Mouse (Mus musculus): Measurements from ENCODE around the gene Serpina3b.
"Not testable (repeated sequence)": the region's sequence is repeated elsewhere in the genome, so short reads cannot be mapped to it uniquely, and the experiment has no call there.

Serpina3b gene

DNA sequence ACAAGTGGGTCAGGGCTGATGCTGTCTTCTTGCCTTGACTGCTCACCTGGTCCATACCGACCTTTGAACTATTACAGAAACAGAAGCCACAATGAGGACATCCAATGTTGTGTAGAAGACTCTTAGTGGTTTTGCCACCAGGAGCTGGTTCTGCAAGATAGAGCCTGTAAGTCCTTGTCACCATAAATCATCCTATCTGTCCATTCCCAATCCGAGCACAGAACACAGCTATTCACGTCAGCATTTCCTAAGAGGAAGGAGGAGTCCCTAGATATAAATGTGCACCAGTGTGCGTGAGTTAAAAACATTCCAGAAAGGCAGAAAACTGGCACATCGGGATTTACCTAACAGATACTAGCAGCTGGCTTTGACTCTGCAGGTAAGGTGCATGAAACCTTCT, at the start of gene Serpina3b:
TSS of gene Serpina3b (plus strand) at position 301 of the 400 bp plus-strand sequence.
- no peak for DNase-seq

DNA sequence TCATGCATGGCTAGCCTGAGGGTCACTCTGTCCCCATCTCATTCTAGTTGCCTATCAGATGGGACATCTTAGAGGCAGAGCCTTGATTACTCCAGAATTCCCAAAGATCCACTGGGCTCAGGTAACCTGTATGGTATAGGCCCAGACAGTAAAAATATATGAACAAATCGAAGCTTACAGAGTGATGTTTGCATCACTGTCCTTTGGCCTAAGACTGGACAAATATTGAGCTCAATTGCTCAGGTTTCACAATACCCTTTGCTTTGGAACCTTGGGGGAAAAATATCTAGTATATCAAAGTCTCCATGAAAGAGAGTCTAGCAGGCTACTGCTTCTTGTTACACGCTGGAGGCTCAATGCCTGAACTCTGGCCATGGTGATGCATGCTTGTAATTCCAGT, 37.7 kb upstream of the Serpina3b start:
- no peak for DNase-seq

DNA sequence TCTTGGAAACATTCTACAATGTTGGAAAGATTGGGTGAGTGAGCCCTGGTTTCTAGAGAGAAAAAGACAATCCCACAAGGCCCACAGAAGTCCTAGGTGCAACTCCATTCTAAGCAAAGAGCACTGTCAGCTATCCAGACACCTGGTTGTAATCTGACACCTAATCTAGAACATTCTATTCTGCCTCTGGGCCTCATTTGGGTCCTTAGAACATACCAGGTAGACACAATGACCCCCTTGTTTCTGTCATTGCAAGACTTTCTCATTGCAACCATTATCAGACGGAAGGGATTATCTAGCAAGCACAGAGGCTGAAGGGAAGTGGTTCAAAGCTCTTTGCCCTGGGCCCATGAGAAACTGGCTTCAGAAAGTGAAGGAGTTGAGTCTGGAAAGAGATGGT, 36.5 kb upstream of the Serpina3b start:
- DNase-seq, result no peak

DNA sequence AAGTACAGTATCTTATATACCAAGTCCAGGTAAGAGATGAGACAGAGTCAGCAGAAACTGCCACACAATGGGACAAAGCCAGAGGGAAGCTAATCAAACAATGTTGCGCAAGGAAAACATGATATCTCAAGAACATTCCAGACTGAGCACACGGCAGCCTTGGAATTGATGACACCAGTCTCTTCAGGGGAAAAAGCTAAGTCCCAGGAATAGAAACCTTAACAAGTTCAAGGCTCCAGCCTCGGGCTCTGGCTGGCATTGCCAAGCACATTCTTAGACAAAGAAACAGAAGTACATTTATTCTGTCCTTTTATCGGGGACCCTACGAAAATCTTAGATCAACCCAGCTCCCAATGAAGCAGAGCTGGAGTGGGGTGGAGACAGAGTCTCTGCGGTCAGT, 27.0 kb upstream of the Serpina3b start, which contains the start of gene Serpina5:
TSS of gene Serpina5 (plus strand) at position 346 of the 400 bp plus-strand sequence.
- DNase-seq, result no peak

DNA sequence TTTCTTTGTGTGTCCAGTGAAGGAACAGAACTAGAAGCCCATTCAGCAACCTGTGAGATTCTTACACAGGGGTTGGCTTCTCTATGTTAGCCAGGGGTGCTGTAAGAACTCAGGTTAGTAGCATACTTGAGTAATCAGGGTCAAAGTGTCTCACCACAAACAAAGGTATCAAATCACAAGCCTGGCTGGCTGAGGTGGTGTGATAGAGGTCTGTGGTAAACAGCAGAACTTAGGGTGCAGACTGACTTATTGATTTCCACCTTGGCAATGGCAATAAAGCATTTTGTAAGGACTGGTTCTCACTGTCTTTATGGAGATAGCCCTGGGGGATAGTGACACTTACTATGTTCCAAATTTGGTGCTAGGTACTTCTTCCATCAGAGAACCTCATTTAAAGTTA, 21.9 kb upstream of the Serpina3b start:
- DNase-seq, result no peak

DNA sequence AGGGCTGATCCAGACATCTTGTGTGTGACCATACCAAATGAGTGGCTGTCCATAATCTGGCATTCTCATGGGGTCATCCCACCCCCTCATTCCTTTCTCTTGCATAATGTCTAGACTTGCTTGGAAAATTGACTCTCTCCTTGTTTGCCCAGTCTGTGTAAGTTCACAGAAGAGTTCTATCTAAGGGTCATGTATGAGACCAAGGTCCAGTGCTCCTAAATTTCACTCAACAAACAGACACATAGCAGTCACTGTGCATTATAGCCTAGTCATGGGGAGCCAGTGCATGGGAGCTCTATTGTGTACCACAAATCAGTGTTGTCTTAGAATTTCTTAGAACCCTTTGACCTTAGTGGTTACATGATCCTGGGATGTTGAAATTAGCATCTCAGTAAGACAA, 20.9 kb upstream of the Serpina3b start:
- DNase-seq, result no peak

DNA sequence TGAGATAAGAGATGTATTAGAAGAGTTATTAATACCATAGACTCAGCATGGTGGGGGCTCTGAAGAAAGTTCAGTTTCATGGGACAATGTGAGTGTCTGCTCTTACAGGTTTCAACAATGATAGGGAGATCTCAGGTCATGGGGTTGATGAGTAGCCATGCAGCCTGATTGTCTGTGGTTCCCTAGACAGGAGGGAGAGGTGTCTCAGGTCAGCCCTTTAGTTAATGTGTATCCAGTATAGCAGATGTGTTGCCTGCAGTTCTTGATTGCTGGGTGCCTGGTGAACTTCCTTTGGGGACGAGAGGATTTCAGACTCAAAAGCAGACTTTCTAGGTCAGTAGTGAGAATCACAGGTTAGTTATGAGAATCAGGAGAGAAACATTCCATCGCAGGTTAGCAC, 19.3 kb upstream of the Serpina3b start:
- no peak for DNase-seq

DNA sequence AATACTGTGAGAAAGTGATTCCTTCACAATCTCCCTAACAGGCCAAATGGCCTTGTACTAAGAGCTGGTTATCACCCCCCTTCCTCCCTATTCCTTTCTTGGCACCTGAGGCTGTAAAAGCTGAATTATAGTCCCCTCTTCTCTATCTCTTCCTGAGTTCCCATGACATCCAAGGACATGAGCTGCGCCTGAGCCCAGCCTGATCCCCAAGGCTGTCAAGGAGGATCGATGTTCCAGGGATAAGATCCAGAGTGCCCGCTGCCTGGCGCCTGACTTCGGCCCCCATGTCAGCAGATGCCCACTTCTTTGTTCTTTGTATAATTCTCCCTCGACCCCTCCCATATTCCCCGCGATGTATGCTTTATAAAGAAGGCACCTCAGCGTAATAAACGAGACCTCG, 15.5 kb upstream of the Serpina3b start, which contains the start of gene Serpina3a:
TSS of gene Serpina3a (plus strand) at position 392 of the 400 bp plus-strand sequence.
- DNase-seq, result not testable (repeated sequence)

DNA sequence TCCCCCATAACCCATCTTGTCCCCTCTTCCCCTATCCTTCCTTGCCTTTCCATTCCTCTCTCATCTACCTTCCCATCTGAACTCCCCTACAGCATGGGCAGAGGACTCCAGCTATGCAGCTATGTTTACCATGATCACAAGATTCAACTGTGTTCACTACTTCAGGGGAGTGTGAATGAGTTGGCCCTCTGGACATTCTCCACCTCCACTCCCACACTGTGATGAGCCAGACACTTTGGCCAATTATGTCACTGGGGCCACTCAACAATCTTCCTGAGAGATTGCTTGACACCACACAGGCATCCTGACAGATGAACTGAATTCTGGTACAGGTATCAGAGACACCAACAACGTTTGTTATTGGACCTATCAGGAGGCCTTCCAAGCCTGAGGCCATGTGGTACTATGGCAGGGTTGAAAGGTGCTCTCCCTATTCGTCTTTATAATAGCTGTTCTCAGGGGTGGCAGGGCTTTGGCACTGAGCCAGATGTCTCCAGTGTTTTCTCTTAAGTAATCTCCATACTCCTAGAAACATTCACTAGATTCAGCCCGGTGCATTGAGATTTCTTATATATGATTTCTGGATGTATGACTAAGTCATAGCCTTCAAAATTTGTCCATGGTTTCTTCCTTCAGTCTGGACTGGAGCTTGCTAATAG, 12.7 kb upstream of the Serpina3b start:
- DNase-seq, result no peak

DNA sequence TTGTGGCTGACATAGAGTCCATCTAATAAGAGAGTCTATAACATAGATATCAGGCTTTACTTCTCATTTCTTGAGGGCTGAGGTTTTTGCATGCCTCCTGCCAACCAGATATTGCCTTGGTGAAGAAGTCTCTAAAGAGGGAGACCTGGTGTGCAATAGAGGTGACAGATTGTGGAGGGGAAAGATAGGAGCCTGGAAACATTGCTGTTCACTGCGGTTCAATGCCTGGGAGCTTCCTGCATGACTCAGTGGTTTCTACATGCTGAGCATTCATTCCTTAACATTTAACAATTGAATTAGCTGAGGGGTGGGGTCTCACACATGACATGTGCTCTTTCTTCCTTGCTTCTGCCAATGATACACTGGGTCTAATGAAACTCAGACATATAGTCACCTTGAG, 4.7 kb upstream of the Serpina3b start:
- DNase-seq, result no peak

DNA sequence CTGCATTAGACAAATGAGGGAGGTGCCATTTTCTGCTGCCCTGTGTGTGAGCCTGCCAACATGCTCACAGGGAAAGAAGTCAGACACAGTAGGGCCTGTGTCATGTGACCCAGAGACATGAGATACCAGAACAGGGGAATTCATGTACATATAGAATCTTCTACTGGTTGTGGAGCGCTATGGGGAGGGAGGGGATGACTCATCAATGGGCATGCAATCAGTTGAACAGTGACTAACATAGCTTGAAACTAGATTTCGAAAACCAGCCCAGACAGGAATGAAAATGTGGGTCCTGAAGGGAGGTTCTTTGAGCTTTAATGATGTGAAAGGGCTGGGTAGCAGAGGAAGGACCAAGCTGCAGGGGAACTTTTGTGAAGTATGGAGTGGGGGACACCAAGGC, 3.8 kb upstream of the Serpina3b start:
- DNase-seq, result no peak

DNA sequence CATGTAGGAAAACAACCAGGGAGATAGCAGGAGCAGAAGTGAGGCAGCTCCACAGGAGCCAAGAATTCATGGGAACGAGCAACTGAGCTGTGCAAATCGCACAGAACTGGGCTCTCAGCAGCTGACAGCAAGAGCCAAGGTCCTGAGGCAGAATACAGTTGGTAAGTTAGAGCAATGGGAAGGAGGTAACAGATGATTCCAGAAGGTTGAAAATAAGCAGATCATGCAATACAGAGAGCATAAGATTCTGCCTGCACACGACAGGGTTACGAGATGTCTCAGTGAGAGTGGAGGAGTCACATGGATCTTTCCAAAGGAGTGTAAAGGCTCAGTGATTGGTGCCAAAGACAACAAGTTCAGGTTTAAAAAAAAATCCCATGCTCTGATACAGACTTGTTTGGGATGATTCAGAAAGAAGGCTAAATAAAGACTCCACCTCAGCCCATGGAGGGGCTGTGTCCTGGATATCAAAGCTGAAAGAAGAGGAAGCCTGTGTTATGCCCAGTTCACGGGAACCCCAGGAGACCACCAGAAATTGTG, 2.7 kb upstream of the Serpina3b start:
- DNase-seq, result no peak

DNA sequence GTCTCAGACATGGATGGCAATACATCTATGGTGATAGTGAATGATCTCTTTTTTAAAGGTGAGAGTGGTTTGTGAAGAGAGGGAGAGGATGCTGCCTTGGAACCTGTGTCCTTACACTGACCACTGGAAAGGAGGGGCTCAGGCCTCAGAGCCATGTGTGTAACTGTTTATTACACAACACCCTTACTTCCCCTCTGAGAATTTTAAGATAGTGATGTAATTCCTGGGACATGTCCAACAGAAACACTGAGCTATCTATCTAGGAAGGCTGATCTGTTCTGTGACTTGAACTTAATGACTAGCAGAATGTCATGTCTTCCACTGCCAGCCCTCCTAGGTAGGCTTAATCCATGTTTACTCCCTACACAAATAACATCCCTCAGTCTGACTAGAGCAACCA, 3.2 kb downstream of the Serpina3b start:
- no peak for DNase-seq

DNA sequence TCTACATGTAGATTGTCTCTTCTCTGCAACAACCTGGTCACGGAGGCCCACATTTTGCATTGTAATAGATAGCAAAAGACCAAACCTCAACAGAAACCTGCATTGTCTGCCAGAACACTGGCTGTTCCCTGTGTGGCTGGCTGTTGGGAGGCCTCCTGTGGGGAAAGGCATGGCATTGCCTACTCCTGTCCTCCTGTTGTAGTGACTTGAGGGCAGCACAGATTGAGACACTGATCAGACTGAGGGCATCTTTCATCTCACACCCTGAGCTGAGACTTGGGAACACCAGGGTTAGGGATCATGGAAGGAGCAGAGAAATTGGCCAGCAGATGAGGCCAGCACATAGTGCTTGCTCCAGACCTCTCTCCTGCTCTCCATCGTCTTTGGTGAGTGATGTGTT, 10.4 kb downstream of the Serpina3b start:
- DNase-seq, result no peak

DNA sequence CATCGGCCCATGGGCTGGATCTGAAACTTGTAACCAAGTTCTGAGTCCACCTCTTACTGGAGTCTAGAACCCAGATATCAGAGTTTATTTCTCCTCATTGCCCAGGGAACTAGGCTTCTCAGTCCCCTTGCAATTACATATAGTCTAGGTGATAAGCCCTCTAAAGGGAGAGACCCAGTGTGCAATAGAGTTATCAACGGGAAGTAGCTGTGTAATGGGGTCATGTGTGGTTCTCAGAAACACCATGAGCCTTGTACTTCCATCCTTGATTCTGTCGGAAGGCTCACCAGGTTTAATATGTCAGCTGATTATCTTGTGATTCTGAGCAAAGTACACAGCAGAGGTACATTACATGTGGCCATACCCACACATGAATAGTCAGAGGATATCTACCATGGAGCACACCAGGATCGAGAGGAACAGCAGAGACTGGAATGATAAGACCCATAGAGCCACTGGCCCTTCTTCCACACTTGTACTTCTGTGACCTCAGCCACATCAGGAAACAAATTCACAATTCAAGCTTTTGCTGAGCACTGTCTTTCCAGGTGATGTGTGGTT, 12.8 kb downstream of the Serpina3b start:
- no peak for DNase-seq

DNA sequence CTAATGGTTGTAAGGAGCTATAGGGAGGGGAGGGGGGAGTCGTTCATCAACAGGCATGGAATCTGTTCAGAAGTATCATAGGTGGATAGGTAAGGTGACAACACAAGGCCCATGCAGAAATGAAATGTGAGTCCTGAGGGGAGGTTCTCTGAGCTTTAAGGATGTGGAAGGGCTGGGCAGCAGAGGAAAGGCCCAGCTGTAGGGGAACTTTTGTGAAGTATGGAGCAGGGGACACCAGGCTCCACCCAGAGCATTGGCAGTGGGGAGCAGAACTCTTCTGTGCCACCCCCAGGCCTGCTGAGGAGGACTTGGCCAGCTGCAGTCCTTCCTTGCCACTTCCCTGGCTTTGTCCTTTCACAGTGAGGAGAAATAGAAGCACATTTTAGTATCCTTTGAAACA, 13.7 kb downstream of the Serpina3b start:
- DNase-seq, result no peak

DNA sequence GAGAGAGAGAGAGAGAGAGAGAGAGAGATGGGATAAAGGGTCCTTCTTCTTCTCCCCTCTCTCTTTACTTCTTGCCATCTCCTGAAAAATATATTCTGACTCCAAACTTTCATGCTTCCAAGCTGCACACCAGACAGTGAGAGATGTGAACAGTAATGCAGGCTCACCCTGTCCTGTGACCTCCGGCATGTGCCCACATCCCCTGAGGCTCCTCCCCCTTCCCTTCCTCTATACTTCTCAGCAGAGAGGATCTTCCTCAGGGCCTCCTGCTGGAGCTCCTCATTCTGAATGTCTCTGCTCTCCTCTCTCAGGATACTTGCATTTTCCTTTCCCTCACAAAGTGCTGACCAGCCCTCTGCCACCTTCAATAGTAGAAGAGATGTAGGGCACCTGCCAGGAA, 14.6 kb downstream of the Serpina3b start:
- no peak for DNase-seq

DNA sequence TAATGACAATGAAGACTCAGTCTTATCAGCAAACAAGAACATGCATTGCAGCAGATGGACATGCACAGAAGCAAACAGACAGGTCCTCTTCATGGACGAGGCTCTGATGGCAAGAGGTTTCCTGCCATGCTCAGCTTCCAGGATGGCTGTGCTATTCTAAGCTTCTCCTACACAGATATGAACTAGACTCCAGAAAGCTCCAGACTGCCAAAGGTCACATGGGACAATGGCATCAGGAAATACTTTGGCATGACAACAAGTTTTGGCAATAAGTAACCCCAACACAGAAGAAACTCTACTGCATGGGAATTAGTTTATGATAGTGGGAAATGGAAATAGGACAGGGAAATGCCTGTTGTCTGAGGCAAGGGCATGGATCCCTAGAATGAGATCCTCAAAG, 15.5 kb downstream of the Serpina3b start:
- no peak for DNase-seq

DNA sequence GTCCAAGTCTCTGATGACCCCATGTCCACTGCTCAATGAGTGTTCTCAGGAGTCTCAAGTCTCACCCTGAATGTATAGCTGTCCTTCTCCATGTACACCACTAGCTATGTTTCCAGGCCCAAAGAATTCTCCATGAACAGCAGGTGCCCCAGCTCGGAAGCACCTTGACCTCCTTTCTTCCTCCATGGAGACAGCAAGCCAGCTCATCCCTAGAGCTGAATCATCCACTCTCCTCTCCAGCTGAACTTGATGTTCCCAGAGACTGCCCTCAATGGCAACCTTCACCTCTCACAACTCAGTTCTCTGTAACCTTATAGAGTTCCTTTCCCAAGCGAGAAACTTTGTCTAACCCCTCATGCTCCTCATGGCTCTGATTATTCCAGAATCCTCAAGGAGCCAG, 17.8 kb downstream of the Serpina3b start:
- DNase-seq, result no peak

DNA sequence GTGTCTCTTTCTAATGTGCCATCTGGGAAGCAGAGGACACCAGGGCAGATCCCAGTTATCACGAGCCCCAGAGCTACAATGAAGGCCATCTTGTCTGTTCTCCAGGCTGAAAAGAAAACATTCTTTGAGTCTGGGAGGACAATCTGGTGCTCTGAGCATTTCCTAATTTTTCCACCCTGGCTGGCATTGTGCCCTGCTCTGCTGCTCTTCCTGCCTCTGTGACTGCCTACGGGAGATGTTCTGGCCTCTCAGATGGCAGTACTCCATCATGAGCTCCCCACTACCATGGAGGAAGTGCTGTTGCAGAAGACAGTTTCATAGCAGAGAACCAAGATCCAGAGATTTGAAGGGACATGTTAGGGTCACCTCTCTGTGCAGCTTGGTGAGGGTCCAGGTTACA, 24.2 kb downstream of the Serpina3b start:
- DNase-seq, result no peak

DNA sequence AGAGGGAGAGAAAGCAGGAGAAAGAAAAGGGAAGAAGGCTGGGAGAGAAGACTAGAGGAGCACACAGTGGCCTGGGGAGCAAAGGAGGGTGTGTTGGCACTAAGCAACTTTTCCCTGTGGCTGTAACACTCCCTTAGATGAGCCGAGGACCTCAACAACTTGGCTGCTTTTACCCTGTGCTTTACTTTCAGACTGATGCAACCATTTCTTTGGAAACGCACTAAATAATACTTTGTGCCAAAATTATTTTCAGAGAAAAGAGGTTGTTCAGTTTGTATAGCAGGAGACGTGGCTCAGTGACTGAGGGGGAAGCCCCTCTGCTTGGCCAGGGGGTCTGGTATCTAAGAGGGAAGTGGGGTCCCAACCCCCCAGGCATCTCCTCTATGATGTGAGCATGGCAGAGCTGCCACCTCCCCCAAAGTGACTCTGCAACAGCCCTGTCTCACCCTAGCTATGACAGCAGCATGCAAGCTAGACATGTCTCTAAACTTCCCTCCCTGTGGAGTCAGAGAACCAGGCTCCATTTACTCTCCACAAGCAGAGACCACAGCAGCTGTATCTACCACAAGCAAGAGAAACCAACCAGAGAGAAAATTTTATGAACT, 25.3 kb downstream of the Serpina3b start:
- no peak for DNase-seq

DNA sequence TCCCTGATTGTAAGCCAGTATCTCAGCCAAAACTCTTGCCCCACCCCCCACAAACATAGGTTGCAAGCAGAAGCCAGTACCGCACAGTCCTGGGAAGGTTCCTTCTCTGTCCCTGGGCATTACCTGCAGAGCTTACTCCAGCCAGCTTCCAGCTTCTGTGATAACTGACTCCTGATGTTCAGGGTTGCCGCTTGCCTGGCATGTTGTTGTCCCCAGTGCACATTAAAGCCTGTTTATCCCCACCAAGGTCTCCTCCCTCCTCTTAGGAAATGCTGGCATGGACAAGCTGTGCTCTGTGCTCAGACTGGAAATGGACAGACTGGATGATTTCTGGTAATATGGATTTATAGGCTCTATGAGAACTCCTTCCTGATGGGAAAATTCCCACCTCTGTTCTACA, 25.9 kb downstream of the Serpina3b start, which contains the start of gene Serpina3c:
TSS of gene Serpina3c (minus strand) at position 215 of the 400 bp plus-strand sequence.
- DNase-seq, result no peak

DNA sequence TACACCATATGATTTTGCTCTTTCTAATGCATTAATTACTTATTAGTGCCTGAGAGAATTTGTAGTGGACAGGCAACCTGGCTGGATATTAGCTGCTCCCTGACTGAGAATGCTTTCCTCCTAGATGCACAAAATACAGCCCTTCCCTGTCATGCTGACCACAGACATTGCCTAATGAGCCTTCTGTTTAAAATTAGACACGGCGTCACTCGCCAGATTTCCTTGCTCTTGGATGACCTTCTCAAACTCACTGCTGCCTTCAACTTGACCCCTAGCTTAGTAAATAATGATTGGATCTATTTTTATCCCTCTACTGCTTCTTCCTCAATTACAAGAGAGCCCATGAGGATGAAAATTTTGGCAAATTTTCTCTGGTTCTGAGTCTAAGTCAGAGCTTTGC, 47.0 kb downstream of the Serpina3b start:
- DNase-seq, result no peak

DNA sequence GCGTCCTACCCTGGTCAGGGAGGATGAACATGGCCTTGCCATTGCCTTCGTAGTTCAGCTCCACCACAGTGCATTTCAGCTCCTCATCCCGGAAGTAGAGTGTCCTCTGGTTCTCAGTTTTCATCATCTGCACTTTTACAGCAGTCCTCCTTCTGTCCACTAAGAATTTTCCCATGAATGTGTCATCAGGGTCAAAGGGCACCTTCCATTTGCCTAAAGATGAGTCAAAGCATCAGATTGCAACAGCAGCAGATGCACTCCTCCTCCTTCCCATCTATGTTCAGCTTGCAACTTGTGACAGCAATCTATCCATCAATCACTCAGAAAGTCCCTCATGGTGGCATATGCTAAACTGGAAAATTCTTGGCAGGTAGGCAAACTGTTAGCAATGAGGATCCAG, 47.8 kb downstream of the Serpina3b start:
- DNase-seq, result no peak
